Mouse (Mus musculus) hindlimb bud, embryonic 11.5 days (tissue): ENCODE results near the gene Syt7.

Source experiments
- DNase-seq: peaks from one replicate; pipeline ENCODE4 v3.0.0-alpha.2; 2012; ENCODE audit warnings: low read depth, low spot score; ENCODE audit errors: extremely low spot score

Syt7 gene

DNA sequence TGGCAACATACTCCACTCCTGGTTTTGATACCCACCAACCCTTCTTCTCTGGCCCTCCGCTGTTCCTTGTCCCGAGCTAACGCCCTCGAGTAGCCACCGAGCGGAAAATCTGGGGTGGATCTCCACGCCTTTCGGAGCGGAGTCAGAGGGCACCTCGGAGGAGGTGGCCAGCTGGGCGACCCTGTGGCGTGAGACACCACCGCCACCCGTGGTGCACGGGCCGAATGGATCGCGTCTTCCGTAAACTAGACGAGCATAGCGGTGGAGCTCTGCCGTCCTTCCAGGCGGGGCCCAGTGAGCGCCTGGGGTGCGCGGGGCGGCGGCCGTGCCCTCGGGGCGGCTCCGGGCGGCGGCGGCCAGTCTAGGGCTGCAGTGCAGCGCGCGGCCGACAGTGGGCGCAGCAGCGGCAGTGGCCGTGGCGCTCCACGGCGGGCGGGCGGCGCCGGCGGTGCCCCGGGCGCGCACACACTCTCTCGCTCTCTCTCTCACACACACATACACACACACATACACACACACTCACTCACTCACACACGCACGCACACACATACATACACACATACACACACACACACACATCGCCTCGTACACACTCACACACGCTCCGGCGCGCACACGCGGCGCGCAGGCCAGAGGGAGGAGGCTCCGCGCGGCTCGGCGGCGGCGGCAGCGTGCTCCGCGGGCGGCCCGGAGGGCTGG, at the start of gene Syt7:
Gene Syt7, plus strand, starts transcription at position 476 of the 699 bp plus-strand sequence.
- peak; percentile 73 for DNase-seq

DNA sequence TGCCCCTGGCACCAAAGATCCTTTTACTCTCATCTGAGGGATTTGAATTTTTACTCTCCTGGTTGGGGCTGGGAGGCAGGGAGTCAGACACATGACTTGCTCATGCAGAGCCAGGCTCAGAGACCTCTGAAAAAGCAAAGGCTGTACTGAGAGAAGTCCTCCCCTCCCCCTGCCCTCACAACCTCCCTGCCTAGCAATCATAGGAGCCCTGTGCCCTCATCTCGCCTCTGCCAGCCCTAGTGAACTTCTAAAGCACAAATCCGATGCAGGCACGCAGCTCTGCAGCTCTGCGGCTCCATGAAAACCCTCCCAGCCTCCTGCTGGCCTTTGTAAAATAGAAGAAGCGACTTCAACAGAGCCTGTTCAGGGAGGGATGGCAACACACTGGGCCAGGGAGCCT, 49.6 kb upstream of the Syt7 start:
- no peak for DNase-seq

DNA sequence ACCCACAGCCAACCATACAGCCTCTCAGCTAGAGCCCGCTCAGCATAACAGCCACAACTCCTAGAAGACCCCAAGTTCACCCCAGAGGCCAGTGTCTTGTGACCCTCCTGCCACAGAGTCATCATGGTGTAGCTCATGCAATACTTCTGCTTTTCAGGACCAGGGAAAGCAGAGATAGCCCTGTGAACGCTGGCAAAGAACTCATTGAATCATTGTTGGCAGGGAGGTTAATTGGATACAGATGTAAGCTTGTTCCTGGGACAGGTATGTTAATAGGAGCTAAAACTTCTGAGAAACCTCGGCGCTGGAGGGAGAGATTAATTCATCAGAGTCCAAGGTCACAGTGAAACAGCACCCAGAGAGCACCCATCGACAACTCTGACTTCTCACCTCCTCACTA, 48.2 kb upstream of the Syt7 start:
- peak; percentile 64 for DNase-seq

DNA sequence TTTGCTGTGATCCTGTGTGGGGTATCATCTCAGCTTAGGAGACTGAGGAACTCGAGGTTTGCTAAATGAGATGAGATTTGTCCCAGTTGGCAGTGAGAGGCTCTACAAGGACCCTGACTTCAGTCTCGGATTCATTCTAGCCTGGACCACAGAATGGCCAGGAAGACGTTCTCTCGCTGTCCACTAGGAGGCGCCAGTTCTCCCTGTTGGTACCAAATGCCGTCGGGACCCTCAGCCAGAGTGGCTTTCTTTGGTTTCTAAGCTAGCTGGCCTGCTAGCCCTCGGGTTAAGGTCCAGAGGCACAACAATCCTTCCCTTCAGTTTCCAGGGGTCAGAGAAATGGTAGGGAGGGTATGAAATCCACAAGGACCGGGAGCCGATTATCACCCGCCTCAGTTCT, 47.7 kb upstream of the Syt7 start:
- peak; percentile 52 for DNase-seq

DNA sequence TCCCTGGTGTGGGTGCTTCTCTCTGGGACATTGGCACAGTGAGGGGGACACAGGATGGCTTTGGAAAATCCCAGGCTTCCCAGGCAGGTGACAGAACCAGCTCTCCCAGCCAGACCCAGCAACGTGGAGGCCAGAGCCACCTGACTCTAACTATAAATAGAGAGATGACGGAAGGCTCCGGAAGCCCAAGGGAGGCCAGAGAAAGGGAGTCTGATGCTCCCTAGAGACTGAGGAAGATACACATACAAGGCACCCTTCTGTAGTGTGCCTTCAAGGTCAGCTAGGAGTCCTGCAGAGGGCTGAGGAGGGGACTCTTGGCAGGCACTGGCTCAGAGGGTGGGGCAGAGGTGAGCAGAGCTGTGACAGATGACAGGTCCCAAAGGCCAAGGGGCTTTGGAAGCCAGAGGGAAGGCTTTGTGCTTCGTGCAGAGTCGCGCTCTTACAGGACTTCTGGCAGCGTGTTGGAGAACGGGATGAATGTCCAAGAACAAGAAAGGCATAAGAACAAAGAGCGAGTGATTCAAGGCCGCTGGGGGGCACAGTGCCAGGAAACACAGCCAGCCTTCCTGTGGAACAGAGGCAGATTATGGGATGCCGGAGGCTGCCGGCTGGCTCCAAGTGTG, 47.0 kb upstream of the Syt7 start:
- DNase-seq = no peak

GRCm38 (mm10) chr19:10343866-10344265, 45.0 kb upstream of the Syt7 start:
- DNase-seq = no peak

DNA sequence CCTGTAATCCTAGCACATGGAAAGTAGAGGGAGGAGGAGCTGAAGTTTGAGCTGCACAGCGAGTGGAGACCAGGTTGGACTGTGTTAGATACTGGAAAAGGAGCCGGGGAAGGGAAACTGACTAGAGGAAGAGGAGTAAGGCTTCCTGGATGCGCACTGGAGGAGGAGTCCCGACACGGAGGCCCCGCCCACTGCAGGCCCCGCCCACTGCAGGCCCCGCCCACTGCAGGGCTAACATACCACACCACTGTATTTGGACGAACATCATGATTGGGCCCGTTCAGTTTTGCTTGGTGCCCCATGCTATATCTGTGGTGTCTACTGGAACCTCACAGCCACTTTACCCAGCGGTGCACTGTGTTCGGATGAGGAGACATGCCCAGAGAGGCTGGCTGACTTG, 43.2 kb upstream of the Syt7 start:
- DNase-seq = no peak

- DNase-seq = no peak
Measured at GRCm38 (mm10) chr19:10347628-10348273, 41.1 kb upstream of the Syt7 start.

- no peak for DNase-seq
Measured at GRCm38 (mm10) chr19:10352218-10352617, 36.7 kb upstream of the Syt7 start.

- no peak for DNase-seq
Measured at GRCm38 (mm10) chr19:10354830-10355229, 34.1 kb upstream of the Syt7 start.

- no peak for DNase-seq
Measured at GRCm38 (mm10) chr19:10356845-10357503, 31.9 kb upstream of the Syt7 start.

DNA sequence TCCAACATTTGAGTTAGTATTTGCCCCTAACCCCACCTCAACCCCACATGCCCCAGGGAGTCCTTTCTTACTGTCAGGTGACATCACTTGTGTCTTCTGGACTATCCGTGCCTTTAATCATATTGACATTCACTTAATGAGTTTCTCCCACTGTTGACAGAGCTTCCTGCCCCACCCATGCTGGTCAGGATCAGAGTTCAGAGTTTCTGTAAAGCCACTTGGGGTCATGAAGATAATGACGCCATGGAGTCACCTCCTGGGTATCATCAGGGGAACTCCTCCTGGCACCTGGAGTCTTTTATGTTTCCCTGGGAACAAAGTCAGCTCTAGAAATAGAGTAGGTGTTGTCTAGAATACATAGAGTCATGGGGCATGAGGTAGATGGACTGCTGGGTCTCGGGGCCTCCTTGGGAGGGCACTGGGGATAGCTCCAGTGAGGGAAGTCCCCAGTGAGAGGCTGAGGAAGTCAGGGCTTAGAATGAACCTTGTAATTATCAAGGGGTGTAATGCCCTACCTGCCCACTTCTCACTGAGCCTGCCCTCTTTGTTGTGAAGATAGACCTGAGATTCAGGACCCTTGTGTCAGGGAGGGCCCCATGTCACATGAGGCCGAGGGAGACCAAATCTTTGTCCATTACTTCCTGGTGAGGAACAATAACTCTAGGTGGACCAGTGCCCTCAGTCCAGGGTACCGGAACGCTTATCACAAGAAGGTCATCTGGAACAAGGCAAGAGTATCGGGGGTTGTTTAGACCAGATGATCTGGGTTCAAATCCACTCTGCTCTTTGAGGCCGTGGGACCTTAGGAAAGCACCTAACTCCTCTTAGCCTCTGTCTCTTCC, 29.6 kb upstream of the Syt7 start:
- no peak for DNase-seq

GRCm38 (mm10) chr19:10362473-10363129, 26.3 kb upstream of the Syt7 start:
- DNase-seq = no peak

GRCm38 (mm10) chr19:10363869-10364268, 25.0 kb upstream of the Syt7 start:
- no peak for DNase-seq

DNA sequence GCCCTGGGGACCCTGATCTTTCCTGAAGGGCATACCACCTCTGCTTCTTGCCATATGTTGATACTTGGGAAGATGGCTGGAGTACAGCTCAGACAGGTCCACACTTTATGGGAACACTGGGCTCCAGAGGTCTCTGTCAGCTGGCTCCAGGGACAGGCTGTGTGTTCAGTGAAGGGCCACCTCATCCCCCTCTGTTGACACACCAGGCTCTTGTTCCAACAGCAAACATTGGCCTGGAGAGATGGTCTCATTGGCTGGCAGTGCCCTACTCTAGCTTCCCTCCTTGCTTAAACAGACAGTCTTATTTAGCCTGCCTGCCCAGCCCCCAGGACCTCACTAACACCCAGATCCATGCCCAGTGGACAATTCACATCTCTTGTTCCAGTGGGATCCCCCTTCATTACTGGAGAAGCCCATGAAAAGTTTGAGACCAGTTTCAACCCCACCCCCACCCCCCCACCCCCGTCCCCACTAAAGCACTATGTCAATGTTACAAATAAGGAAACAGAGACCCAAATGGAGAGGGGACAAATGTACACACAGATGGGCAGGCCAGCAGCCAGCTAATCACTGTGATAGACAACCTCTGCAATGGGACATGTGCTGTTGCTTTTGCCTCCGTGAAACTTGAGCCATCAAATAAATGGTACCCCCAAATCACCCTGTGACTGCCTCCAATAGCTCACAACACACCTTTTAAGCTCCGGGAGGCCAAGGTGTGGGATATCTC, 22.6 kb upstream of the Syt7 start:
- DNase-seq = no peak

GRCm38 (mm10) chr19:10367802-10368201, 21.1 kb upstream of the Syt7 start:
- no peak for DNase-seq

DNA sequence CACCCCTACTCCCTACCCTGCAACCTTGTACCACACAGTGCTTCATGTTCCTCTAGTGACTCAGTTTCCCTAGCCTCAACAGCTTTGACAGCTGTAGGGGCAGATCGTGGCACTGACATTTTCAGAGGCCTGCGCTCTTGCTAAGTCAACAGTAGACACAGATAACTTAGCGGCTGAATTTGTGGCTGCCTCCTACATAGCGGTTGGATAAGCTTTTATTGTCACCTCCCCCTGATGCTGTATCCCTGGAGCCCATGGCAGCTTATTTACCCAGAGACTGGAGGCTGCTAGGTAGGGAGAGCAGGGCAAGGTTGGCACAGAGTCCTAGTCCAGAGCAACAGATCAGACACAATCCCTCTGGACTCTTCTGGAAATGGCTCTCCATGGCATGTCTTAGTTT, 19.0 kb upstream of the Syt7 start:
- DNase-seq = no peak

- no peak for DNase-seq
Measured at GRCm38 (mm10) chr19:10373191-10373590, 15.7 kb upstream of the Syt7 start.

DNA sequence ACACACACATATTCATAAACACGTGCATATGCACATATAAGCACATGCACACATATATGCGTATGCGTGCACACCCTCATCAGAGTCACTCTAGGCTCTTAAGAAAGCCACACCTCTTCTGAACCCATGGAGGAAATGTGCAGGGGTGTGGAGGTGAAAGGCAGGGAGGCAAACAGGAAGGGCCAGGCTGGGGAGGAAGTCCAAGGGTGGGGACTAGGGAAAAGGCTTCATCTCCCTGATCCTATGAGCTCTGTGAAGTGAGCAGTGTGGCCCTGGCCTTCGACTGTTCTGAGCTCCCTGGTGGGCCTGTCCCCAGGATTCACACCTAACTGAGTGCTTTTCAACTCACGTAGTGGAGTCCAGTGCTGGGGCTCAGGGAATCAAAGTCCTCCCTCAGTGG, 13.6 kb upstream of the Syt7 start:
- no peak for DNase-seq

DNA sequence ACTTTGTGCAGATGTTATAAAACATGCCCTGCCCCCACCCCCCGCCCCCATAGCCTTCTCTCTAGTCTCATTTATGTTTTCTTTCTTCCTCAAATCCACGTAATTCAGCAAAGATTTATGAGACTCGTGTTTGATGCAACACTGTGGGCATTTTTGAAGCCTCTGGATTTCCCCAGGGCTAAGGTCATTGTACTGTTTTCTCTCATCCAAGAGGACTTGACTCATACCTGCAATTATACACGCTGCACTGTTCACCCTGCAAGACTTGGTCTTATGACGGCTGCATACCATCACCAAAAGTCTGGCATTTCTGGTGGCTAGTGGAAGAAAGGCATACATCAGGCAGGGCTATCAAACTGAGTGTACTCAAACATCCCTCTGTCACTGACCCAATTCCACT, 8.9 kb upstream of the Syt7 start:
- DNase-seq = no peak
